Mouse (Mus musculus) forebrain, embryonic 11.5 days (tissue): Measurements from ENCODE around the gene Sowahb. TPM values are rescaled to one million over a fixed set of nuclear protein-coding genes. Genes with fewer than 3 reads are reported as not detected.

ENCODE experiments used
- ATAC-seq: fragments of 200-750 bp; cut with Nextera tagmentation; replicated peaks from 2 replicates; pipeline ENCODE4 v1.8.0; 2017; ENCODE audit warnings: moderate TSS enrichment; ENCODE audit not compliant: low FRiP score
- DNase-seq: peaks from one replicate; pipeline ENCODE4 v3.0.0-alpha.2; 2017; ENCODE audit warnings: low spot score
- H3K27ac ChIP-seq: fragments of 300-500 bp; sonication (generic); 2 replicates; pipeline ENCODE4 v1.5.1; 2014; ENCODE audit warnings: low read depth, low read length
- H3K27me3 ChIP-seq: fragments of 300-500 bp; sonication (generic); 2 replicates; pipeline ENCODE4 v1.6.1; 2014; ENCODE audit warnings: mild to moderate bottlenecking, low read length, mixed read lengths; ENCODE audit not compliant: control insufficient read depth, insufficient read depth
- H3K36me3 ChIP-seq: fragments of 300-500 bp; sonication (generic); 2 replicates; pipeline ENCODE4 v1.6.1; 2014; ENCODE audit warnings: mild to moderate bottlenecking, low read length, moderate library complexity, mixed read lengths; ENCODE audit not compliant: control insufficient read depth, insufficient read depth
- H3K4me1 ChIP-seq: fragments of 300-500 bp; sonication (generic); replicated peaks from 2 replicates; pipeline ENCODE4 v1.6.1; 2014; ENCODE audit warnings: low read length, mixed read lengths; ENCODE audit not compliant: control insufficient read depth, insufficient read depth
- H3K4me2 ChIP-seq: fragments of 300-500 bp; sonication (generic); 2 replicates; pipeline ENCODE4 v1.6.1; 2014; ENCODE audit warnings: low read depth, mild to moderate bottlenecking, low read length, moderate library complexity, mixed read lengths; ENCODE audit not compliant: severe bottlenecking
- H3K4me3 ChIP-seq: fragments of 300-500 bp; sonication (generic); 2 replicates; pipeline ENCODE4 v1.5.1; 2014; ENCODE audit warnings: low read depth, low read length
- H3K9ac ChIP-seq: fragments of 300-500 bp; sonication (generic); 2 replicates; pipeline ENCODE4 v1.6.1; 2014; ENCODE audit warnings: low read length
- H3K9me3 ChIP-seq: fragments of 300-500 bp; sonication (generic); 2 replicates; pipeline ENCODE4 v1.6.1; 2016; ENCODE audit warnings: low read length, mixed read lengths; ENCODE audit not compliant: control insufficient read depth
- WGBS: fragments of 180-500 bp; shearing (Covaris S2); extraction: QIAGEN DNeasy Blood & Tissue Kit; methylation state at CpG from one replicate; pipeline ENCODE4 v1.1.7; 2014; 5-methylcytosine and 5-hydroxymethylcytosine counted together
- polyA plus RNA-seq: library from polyadenylated mRNA; unstranded; fragments of >200 nt; fragmentation: Nextera tagmentation; extraction: Ambion mirVana; gene quantifications from 2 replicates; pipeline ENCODE4 v1.2.1, GENCODE M21; 2014

Sowahb gene
- polyA plus RNA-seq, 1 experiment from 2014 or later, result 0.16 TPM

GRCm38 (mm10) chr5:93000774-93001757 lies 43.8 kb downstream of the Sowahb start:
- H3K4me3 ChIP-seq, result no peak overlapping the region
- H3K9ac ChIP-seq, result no peak overlapping the region
- ATAC-seq (no peak), DNase-seq (no peak)
- no peaks in the 10 kb centered on the region for H3K36me3 ChIP-seq
- no peaks in the 10 kb centered on the region for H3K4me1 ChIP-seq
- no peaks in the 10 kb centered on the region for H3K9me3 ChIP-seq
- no peak overlapping the region for H3K27ac ChIP-seq
- H3K27me3 ChIP-seq, result no peaks in the 10 kb centered on the region
- WGBS, result 87% methylated on average over 17 of the region's 17 CpGs
- H3K4me2 ChIP-seq, result no peak overlapping the region

GRCm38 (mm10) chr5:93000060-93000459 lies 44.8 kb downstream of the Sowahb start:
- WGBS, result 87% methylated on average over 6 of the region's 6 CpGs
- no peak overlapping the region for H3K9ac ChIP-seq
- H3K27ac ChIP-seq, result no peak overlapping the region
- H3K4me3 ChIP-seq, result no peak overlapping the region
- DNase-seq (no peak), ATAC-seq (no peak)
- H3K4me2 ChIP-seq, result no peak overlapping the region
- no peaks in the 10 kb centered on the region for H3K9me3 ChIP-seq
- H3K36me3 ChIP-seq, result no peaks in the 10 kb centered on the region
- H3K4me1 ChIP-seq, result no peaks in the 10 kb centered on the region
- no peaks in the 10 kb centered on the region for H3K27me3 ChIP-seq

GRCm38 (mm10) chr5:92998494-92999016 lies 46.3 kb downstream of the Sowahb start:
- 0 out of 2 replicates have a peak, but pooled peaks have one; percentile 21 for ATAC-seq
- WGBS, result 54% methylated on average over 5 of the region's 5 CpGs

GRCm38 (mm10) chr5:92997428-92998120 lies 47.2 kb downstream of the Sowahb start:
- H3K9me3 ChIP-seq, result no peaks in the 10 kb centered on the region
- DNase-seq (peak; percentile 59), ATAC-seq (0 out of 2 replicates have a peak, but pooled peaks have one; percentile 26)
- no peaks in the 10 kb centered on the region for H3K36me3 ChIP-seq
- no peak overlapping the region for H3K9ac ChIP-seq
- H3K4me2 ChIP-seq, result no peak overlapping the region
- H3K27me3 ChIP-seq, result no peaks in the 10 kb centered on the region
- no peaks in the 10 kb centered on the region for H3K4me1 ChIP-seq
- no peak overlapping the region for H3K27ac ChIP-seq
- WGBS, result 63% methylated on average over 5 of the region's 5 CpGs
- H3K4me3 ChIP-seq, result no peak overlapping the region

More at GRCm38 (mm10) chr5:92998494-92999016, 46.3 kb downstream of the Sowahb start:
- DNase-seq, result no peak
- H3K36me3 ChIP-seq, result no peaks in the 10 kb centered on the region
- no peak overlapping the region for H3K9ac ChIP-seq
- no peak overlapping the region for H3K4me3 ChIP-seq
- no peak overlapping the region for H3K27ac ChIP-seq
- no peak overlapping the region for H3K4me2 ChIP-seq
- no peaks in the 10 kb centered on the region for H3K4me1 ChIP-seq
- no peaks in the 10 kb centered on the region for H3K27me3 ChIP-seq
- no peaks in the 10 kb centered on the region for H3K9me3 ChIP-seq

- no peak for DNase-seq
- Histone ChIP-seq H3K9me3 (no peaks in the 10 kb centered on the region), H3K4me2 (no peak overlapping the region), H3K36me3 (no peaks in the 10 kb centered on the region), H3K4me1 (no peaks in the 10 kb centered on the region), H3K9ac (no peak overlapping the region), H3K27ac (no peak overlapping the region), H3K4me3 (no peak overlapping the region), H3K27me3 (no peaks in the 10 kb centered on the region)
- 87% methylated on average over 2 of the region's 2 CpGs for WGBS
- no peak for ATAC-seq
Measured at GRCm38 (mm10) chr5:92994861-92995260, 50.0 kb downstream of the Sowahb start.

GRCm38 (mm10) chr5:92994309-92994708 lies 50.5 kb downstream of the Sowahb start:
- ATAC-seq (no peak), DNase-seq (no peak)
- H3K4me2 ChIP-seq, result no peak overlapping the region
- no peaks in the 10 kb centered on the region for H3K4me1 ChIP-seq
- 89% methylated on average over 6 of the region's 6 CpGs for WGBS
- H3K27ac ChIP-seq, result no peak overlapping the region
- H3K9me3 ChIP-seq, result no peaks in the 10 kb centered on the region
- no peak overlapping the region for H3K9ac ChIP-seq
- H3K4me3 ChIP-seq, result no peak overlapping the region
- H3K27me3 ChIP-seq, result no peaks in the 10 kb centered on the region
- H3K36me3 ChIP-seq, result no peaks in the 10 kb centered on the region

- H3K4me2 ChIP-seq, result no peak overlapping the region
- H3K27ac ChIP-seq, result no peak overlapping the region
- 90% methylated on average over 3 of the region's 3 CpGs for WGBS
- no peaks in the 10 kb centered on the region for H3K27me3 ChIP-seq
- DNase-seq, result no peak
- no peaks in the 10 kb centered on the region; the same call in 1 of the 2 replicates for H3K4me1 ChIP-seq
- no peak for ATAC-seq
- H3K9me3 ChIP-seq, result no peaks in the 10 kb centered on the region
- H3K36me3 ChIP-seq, result no peaks in the 10 kb centered on the region
- no peak overlapping the region for H3K9ac ChIP-seq
- no peak overlapping the region for H3K4me3 ChIP-seq
Measured at GRCm38 (mm10) chr5:92992106-92992505, 52.7 kb downstream of the Sowahb start.
